Mouse (Mus musculus): ENCODE measurements around the gene Rufy4.

The Rufy4 gene

GRCm38 (mm10) chr1:74124991-74125552 lies at the start of gene Rufy4:
Rufy4 (plus strand) TSS chr1:74125541.
- DNase-seq (ENCODE audit: low spot score), result peak; percentile 88

GRCm38 (mm10) chr1:74076230-74076629 lies 49.1 kb upstream of the Rufy4 start:
- peak; percentile 51 for DNase-seq (ENCODE audit: low spot score)

GRCm38 (mm10) chr1:74077353-74077752 lies 48.0 kb upstream of the Rufy4 start:
- DNase-seq (ENCODE audit: low spot score), result peak; percentile 92

GRCm38 (mm10) chr1:74081573-74081989 lies 43.8 kb upstream of the Rufy4 start:
- no peak for DNase-seq (ENCODE audit: low spot score)

GRCm38 (mm10) chr1:74082841-74083463 lies 42.4 kb upstream of the Rufy4 start:
- DNase-seq (ENCODE audit: low spot score), result peak; percentile 69

GRCm38 (mm10) chr1:74084065-74084705 lies 41.2 kb upstream of the Rufy4 start:
- DNase-seq (ENCODE audit: low spot score), result peak; percentile 70

GRCm38 (mm10) chr1:74084752-74085151 lies 40.6 kb upstream of the Rufy4 start:
- no peak for DNase-seq (ENCODE audit: low spot score)

GRCm38 (mm10) chr1:74085566-74085965 lies 39.8 kb upstream of the Rufy4 start:
- no peak for DNase-seq (ENCODE audit: low spot score)

- no peak for DNase-seq (ENCODE audit: low spot score)
Measured at GRCm38 (mm10) chr1:74088569-74088968, 36.8 kb upstream of the Rufy4 start.

GRCm38 (mm10) chr1:74090329-74090728 lies 35.0 kb upstream of the Rufy4 start:
- DNase-seq (ENCODE audit: low spot score), result no peak

- DNase-seq (ENCODE audit: low spot score), result no peak
Measured at GRCm38 (mm10) chr1:74091138-74091537, 34.2 kb upstream of the Rufy4 start.

GRCm38 (mm10) chr1:74091611-74092224 lies 33.6 kb upstream of the Rufy4 start:
- DNase-seq (ENCODE audit: low spot score), result no peak

GRCm38 (mm10) chr1:74092242-74092641 lies 33.1 kb upstream of the Rufy4 start:
- DNase-seq (ENCODE audit: low spot score), result peak; percentile 75

GRCm38 (mm10) chr1:74093447-74093846 lies 31.9 kb upstream of the Rufy4 start:
- DNase-seq (ENCODE audit: low spot score), result no peak

GRCm38 (mm10) chr1:74094497-74095270 lies 30.7 kb upstream of the Rufy4 start:
- DNase-seq (ENCODE audit: low spot score), result no peak

- DNase-seq (ENCODE audit: low spot score), result no peak
Measured at GRCm38 (mm10) chr1:74095296-74095695, 30.0 kb upstream of the Rufy4 start.

- DNase-seq (ENCODE audit: low spot score), result no peak
Measured at GRCm38 (mm10) chr1:74095728-74096127, 29.6 kb upstream of the Rufy4 start.

- no peak for DNase-seq (ENCODE audit: low spot score)
Measured at GRCm38 (mm10) chr1:74098004-74099000, 27.0 kb upstream of the Rufy4 start.

GRCm38 (mm10) chr1:74099001-74099435 lies 26.3 kb upstream of the Rufy4 start:
- DNase-seq (ENCODE audit: low spot score), result no peak

- no peak for DNase-seq (ENCODE audit: low spot score)
Measured at GRCm38 (mm10) chr1:74103654-74104353, 21.5 kb upstream of the Rufy4 start.

Measured in lung, postnatal 25 days (tissue).